Mouse (Mus musculus) MEL (cell line): ENCODE measurements at regions not wholly inside any gene's neighbourhood (a gene's known extent, or its start where the extent isn't known, plus 50 kb on each side); places are given as distances from the start of the nearest gene placed in this dataset.

Experiments
- CHD2 ChIP-seq: IDR thresholded peaks from 2 replicates; pipeline ENCODE4 v1.6.1; 2011; ENCODE audit warnings: low read length, improper control_type of control experiment
- CTCF ChIP-seq, 3 experiments: IDR thresholded peaks in 2 of 3; conservative IDR thresholded peaks in 1 of 3; 2 replicates each; pipeline ENCODE4 v1.5.1; 2011 to 2012; ENCODE audit warnings: low read length in 3 of 3, low read depth in 2 of 3, mild to moderate bottlenecking in 2 of 3, improper control_type of control experiment in 1 of 3, inconsistent platforms in 1 of 3, mixed read lengths in 1 of 3, moderate library complexity in 1 of 3; ENCODE audit not compliant: control insufficient read depth in 1 of 3, insufficient read depth in 1 of 3, poor library complexity in 1 of 3, severe bottlenecking in 1 of 3
- MXI1 ChIP-seq: IDR thresholded peaks from 2 replicates; pipeline ENCODE4 v1.6.1; 2011; ENCODE audit warnings: mild to moderate bottlenecking, low read depth, low read length, improper control_type of control experiment
- POLR2A ChIP-seq, 2 experiments: IDR thresholded peaks; 2 replicates each; pipeline ENCODE4 v1.6.1; 2011 to 2012; ENCODE audit warnings: low read length in 2 of 2, mild to moderate bottlenecking in 2 of 2, control low read depth in 1 of 2, improper control_type of control experiment in 1 of 2, low read depth in 1 of 2, moderate library complexity in 1 of 2; ENCODE audit not compliant: control insufficient read depth in 1 of 2, insufficient read depth in 1 of 2, poor library complexity in 1 of 2
- TCF12 ChIP-seq: IDR thresholded peaks from 2 replicates; pipeline ENCODE4 v1.6.1; 2014; ENCODE audit warnings: low read depth, mild to moderate bottlenecking, inconsistent platforms, low read length, improper control_type of control experiment, moderate library complexity
- ZC3H11A ChIP-seq: IDR thresholded peaks from 2 replicates; pipeline ENCODE4 v1.6.1; 2012; ENCODE audit warnings: low read depth, mild to moderate bottlenecking, inconsistent platforms, low read length, improper control_type of control experiment

DNA sequence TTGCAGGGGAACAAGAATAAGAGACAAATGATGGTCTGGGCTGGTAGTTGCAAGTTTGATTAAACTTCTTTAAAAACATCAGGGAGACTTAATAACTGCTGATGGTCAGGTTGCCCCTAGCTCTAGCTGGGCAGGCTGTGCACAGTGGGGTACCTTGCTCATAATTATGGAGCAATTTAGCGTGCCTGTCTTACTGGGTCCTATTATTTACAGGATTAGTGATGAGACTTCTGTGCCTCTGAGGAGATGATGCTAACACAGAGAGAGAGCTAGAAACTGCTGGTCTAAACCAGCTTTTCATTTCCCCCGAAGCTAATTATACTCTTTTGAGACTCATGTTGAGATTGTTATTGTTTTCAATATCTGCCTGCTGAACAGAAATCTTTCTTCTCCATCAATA, 180.3 kb downstream of the Kif21a start:
- TF ChIP-seq TCF12 (no peak), ZC3H11A (no peak), CTCF (IDR thresholded peaks at IDR 0.05 in 2 of 3, conservative IDR thresholded peaks at IDR 0.05 in 1 of 3; ENCODE audit: control insufficient read depth in 1 of 3, insufficient read depth in 1 of 3, low read depth in 2 of 3, low read length in 3 of 3, poor library complexity in 1 of 3, severe bottlenecking in 1 of 3) (no peak), POLR2A (IDR thresholded peaks at IDR 0.05; ENCODE audit: control insufficient read depth in 1 of 2, insufficient read depth in 1 of 2, low read depth in 1 of 2, low read length in 2 of 2, poor library complexity in 1 of 2) (no peak), CHD2 (no peak), MXI1 (no peak)
